Mouse (Mus musculus) limb, embryonic 11.5 days (tissue): ENCODE results near the gene Map2k5. TPM values are rescaled to one million over a fixed set of nuclear protein-coding genes. Genes with fewer than 3 reads are reported as not detected.

Experiments used
- ATAC-seq: fragments of 200-750 bp; cut with Nextera tagmentation; 2 replicates; pipeline ENCODE4 v1.8.0; 2017; ENCODE audit warnings: low read depth; ENCODE audit not compliant: insufficient number of reproducible peaks, low FRiP score, low TSS enrichment
- DNase-seq: peaks from one replicate; pipeline ENCODE4 v3.0.0-alpha.2; 2015; ENCODE audit warnings: low spot score
- H3K27ac ChIP-seq: fragments of 300-500 bp; sonication (generic); replicated peaks from 2 replicates; pipeline ENCODE4 v1.5.1; 2014; ENCODE audit warnings: low read depth, mild to moderate bottlenecking, low read length
- H3K27me3 ChIP-seq: fragments of 300-500 bp; sonication (generic); 2 replicates; pipeline ENCODE4 v1.6.1; 2014; ENCODE audit warnings: mild to moderate bottlenecking, low read length, mixed read lengths; ENCODE audit not compliant: control insufficient read depth, insufficient read depth
- H3K36me3 ChIP-seq: fragments of 300-500 bp; sonication (generic); 2 replicates; pipeline ENCODE4 v1.6.1; 2014; ENCODE audit warnings: mild to moderate bottlenecking, low read length, moderate library complexity, mixed read lengths; ENCODE audit not compliant: control insufficient read depth, insufficient read depth
- H3K4me1 ChIP-seq: fragments of 300-500 bp; sonication (generic); 2 replicates; pipeline ENCODE4 v1.6.1; 2014; ENCODE audit warnings: low read length, mixed read lengths; ENCODE audit not compliant: control insufficient read depth, insufficient read depth
- H3K4me2 ChIP-seq: fragments of 300-500 bp; sonication (generic); 2 replicates; pipeline ENCODE4 v1.6.1; 2014; ENCODE audit warnings: low read depth, mild to moderate bottlenecking, moderate library complexity; ENCODE audit not compliant: severe bottlenecking
- H3K4me3 ChIP-seq: fragments of 300-500 bp; sonication (generic); 2 replicates; pipeline ENCODE4 v1.5.1; 2014; ENCODE audit warnings: low read depth, low read length
- H3K9ac ChIP-seq: fragments of 300-500 bp; sonication (generic); 2 replicates; pipeline ENCODE4 v1.6.1; 2014; ENCODE audit warnings: mild to moderate bottlenecking, low read length
- H3K9me3 ChIP-seq: fragments of 300-500 bp; sonication (generic); 2 replicates; pipeline ENCODE4 v1.6.1; 2016; ENCODE audit warnings: low read length; ENCODE audit not compliant: control insufficient read depth
- WGBS: fragments of 180-500 bp; shearing (Covaris S2); extraction: QIAGEN DNeasy Blood & Tissue Kit; methylation state at CpG from one replicate; pipeline ENCODE4 v1.1.7; 2014; 5-methylcytosine and 5-hydroxymethylcytosine counted together
- polyA plus RNA-seq: library from polyadenylated mRNA; unstranded; fragments of >200 nt; fragmentation: Nextera tagmentation; extraction: Ambion mirVana; gene quantifications from 2 replicates; pipeline ENCODE4 v1.2.1, GENCODE M21; 2014

Gene Map2k5
- polyA plus RNA-seq, 1 experiment from 2014 or later: 42.0 TPM

- ATAC-seq: no peak
- H3K9ac ChIP-seq: no peak overlapping the region
- no peak overlapping the region for H3K4me3 ChIP-seq
- no peaks in the 10 kb centered on the region; the same call in 1 of the 2 replicates for H3K36me3 ChIP-seq
- no peaks in the 10 kb centered on the region for H3K9me3 ChIP-seq
- DNase-seq: no peak
- no peak overlapping the region for H3K27ac ChIP-seq
- no peak overlapping the region for H3K4me2 ChIP-seq
- H3K4me1 ChIP-seq: no peaks in the 10 kb centered on the region
- WGBS: 93% methylated on average over 15 of the region's 15 CpGs
- no peaks in the 10 kb centered on the region for H3K27me3 ChIP-seq
Measured at GRCm38 (mm10) chr9:63206769-63207276, 170.9 kb downstream of the Map2k5 start.

DNA sequence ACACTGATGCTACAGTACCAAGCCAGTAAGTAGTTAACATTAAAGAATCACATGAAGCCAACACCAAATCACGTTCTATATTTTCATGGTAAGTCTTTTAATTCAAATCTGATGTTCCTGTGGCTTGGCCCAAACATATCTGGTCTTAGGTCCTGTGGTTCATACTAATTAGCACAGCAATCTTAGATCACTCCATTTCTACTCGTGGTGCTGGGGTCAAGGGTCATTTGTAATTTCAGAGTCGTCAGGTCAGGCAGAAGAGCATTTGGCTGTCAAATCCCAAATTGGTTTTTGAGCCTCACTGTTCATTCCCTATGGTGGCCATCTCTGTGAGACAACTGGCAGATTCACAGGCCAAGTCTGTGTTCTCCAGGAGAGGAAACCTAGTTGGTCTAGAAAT lies 174.2 kb downstream of the Map2k5 start:
- ATAC-seq: no peak
- H3K9me3 ChIP-seq: no peaks in the 10 kb centered on the region
- WGBS: 66% methylated on average over 3 of the region's 3 CpGs
- no peak overlapping the region for H3K27ac ChIP-seq
- peaks cover 2% of the 10 kb centered on the region for H3K4me1 ChIP-seq
- H3K36me3 ChIP-seq: no peaks in the 10 kb centered on the region; the same call in 1 of the 2 replicates
- no peak overlapping the region for H3K4me2 ChIP-seq
- H3K4me3 ChIP-seq: no peak overlapping the region
- no peaks in the 10 kb centered on the region for H3K27me3 ChIP-seq
- DNase-seq: no peak
- no peak overlapping the region for H3K9ac ChIP-seq

GRCm38 (mm10) chr9:63201376-63202323 lies 176.1 kb downstream of the Map2k5 start:
- Histone ChIP-seq H3K9ac (no peak overlapping the region), H3K27ac (no peak overlapping the region), H3K36me3 (no peaks in the 10 kb centered on the region; the same call in 1 of the 2 replicates), H3K4me3 (no peak overlapping the region), H3K27me3 (no peaks in the 10 kb centered on the region), H3K9me3 (no peaks in the 10 kb centered on the region), H3K4me2 (no peak overlapping the region), H3K4me1 (peaks cover 12% of the 10 kb centered on the region)
- 96% methylated on average over 15 of the region's 15 CpGs for WGBS
- ATAC-seq (no peak), DNase-seq (no peak)

GRCm38 (mm10) chr9:63197252-63197651 lies 180.4 kb downstream of the Map2k5 start:
- Histone ChIP-seq H3K9me3 (no peaks in the 10 kb centered on the region), H3K4me1 (peaks cover 33% of the 10 kb centered on the region), H3K27me3 (no peaks in the 10 kb centered on the region), H3K36me3 (no peaks in the 10 kb centered on the region; the same call in 1 of the 2 replicates), H3K9ac (no peak overlapping the region), H3K4me3 (no peak overlapping the region), H3K4me2 (no peak overlapping the region), H3K27ac (0 out of 2 replicates have a peak overlapping the region, but pooled peaks have one; percentile 1)
- DNase-seq (no peak), ATAC-seq (no peak)
- WGBS: under 1% methylated on average over 8 of the region's 8 CpGs

GRCm38 (mm10) chr9:63196114-63196682 lies 181.5 kb downstream of the Map2k5 start:
- DNase-seq: peak; percentile 55

DNA sequence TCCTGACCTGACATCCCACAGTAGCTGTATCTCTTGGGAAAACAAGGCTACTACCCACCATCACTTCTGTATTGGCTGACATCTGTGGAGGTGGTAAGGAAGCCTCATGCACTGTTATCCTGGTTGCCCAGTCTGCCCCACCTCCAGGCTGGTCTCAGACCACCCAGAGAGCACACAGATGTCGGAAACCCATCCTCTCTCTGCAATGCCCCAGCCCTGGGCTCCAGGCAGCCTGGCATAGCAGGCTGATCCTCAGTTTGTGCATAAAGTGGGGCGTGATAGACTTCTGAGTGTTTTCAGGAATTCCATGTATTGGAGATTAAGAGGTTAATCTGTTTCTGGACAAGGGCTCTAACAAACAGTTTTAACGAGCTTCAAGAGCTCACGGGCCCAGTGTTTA lies 182.2 kb downstream of the Map2k5 start:
- 10% methylated on average over 4 of the region's 4 CpGs for WGBS
- ATAC-seq (no peak), DNase-seq (peak; percentile 42)
- H3K9me3 ChIP-seq: no peaks in the 10 kb centered on the region
- no peaks in the 10 kb centered on the region for H3K27me3 ChIP-seq
- H3K4me2 ChIP-seq: no peak overlapping the region
- peaks cover 33% of the 10 kb centered on the region for H3K4me1 ChIP-seq
- no peak overlapping the region for H3K4me3 ChIP-seq
- H3K9ac ChIP-seq: 0 out of 2 replicates have a peak overlapping the region, but pooled peaks have one; percentile 22
- no peak overlapping the region for H3K27ac ChIP-seq
- H3K36me3 ChIP-seq: no peaks in the 10 kb centered on the region; the same call in 1 of the 2 replicates

More at GRCm38 (mm10) chr9:63196114-63196682, 181.5 kb downstream of the Map2k5 start:
- Histone ChIP-seq H3K27ac (no peak overlapping the region; the same call in 1 of the 2 replicates), H3K36me3 (no peaks in the 10 kb centered on the region; the same call in 1 of the 2 replicates), H3K9ac (no peak overlapping the region), H3K4me1 (peaks cover 33% of the 10 kb centered on the region), H3K4me2 (no peak overlapping the region), H3K4me3 (no peak overlapping the region), H3K27me3 (no peaks in the 10 kb centered on the region), H3K9me3 (no peaks in the 10 kb centered on the region)
- WGBS: 17% methylated on average over 8 of the region's 8 CpGs
- ATAC-seq: no peak

GRCm38 (mm10) chr9:63194791-63195190 lies 182.9 kb downstream of the Map2k5 start:
- ATAC-seq (no peak), DNase-seq (no peak)
- no peak overlapping the region for H3K27ac ChIP-seq
- 42% methylated on average over 9 of the region's 9 CpGs for WGBS
- H3K36me3 ChIP-seq: no peaks in the 10 kb centered on the region; the same call in 1 of the 2 replicates
- H3K4me1 ChIP-seq: peaks cover 33% of the 10 kb centered on the region
- H3K4me2 ChIP-seq: no peak overlapping the region
- H3K27me3 ChIP-seq: no peaks in the 10 kb centered on the region
- no peak overlapping the region for H3K9ac ChIP-seq
- no peaks in the 10 kb centered on the region for H3K9me3 ChIP-seq
- H3K4me3 ChIP-seq: no peak overlapping the region

DNA sequence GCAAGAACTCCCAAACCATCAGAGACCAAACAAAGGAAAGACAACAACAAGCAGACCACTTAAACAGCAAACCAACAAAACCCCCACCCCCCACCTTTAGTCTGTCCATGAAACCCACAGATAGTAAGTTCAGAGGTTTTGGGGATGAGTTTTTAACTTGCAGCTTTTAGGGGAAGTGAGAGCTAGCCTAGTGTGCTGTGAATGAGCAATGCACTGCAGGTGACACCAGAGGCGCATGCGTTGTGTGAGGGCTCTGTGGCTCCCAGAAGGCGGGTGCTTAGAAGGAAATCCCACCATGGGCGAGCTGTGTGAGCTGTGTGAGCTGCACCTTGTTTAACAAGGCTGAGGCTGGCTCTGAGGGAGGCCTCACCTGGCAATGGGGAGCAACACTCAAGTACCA lies 184.9 kb downstream of the Map2k5 start:
- Histone ChIP-seq H3K9me3 (no peaks in the 10 kb centered on the region), H3K4me1 (peaks cover 31% of the 10 kb centered on the region), H3K4me2 (no peak overlapping the region), H3K27me3 (no peaks in the 10 kb centered on the region), H3K36me3 (no peaks in the 10 kb centered on the region; the same call in 1 of the 2 replicates), H3K27ac (no peak overlapping the region), H3K9ac (no peak overlapping the region), H3K4me3 (no peak overlapping the region)
- ATAC-seq (no peak), DNase-seq (no peak)
- 70% methylated on average over 4 of the region's 4 CpGs for WGBS
